Mouse (Mus musculus) liver, embryonic 11.5 days (tissue): ENCODE measurements around the gene Arid3b. TPM values are rescaled to one million over a fixed set of nuclear protein-coding genes. Genes with fewer than 3 reads are reported as not detected.
A peak's percentile ranks its signal among the peaks of the same experiment; 100 is the strongest.

ENCODE experiments used
- ATAC-seq: fragments of 200-750 bp; cut with Nextera tagmentation; replicated peaks from 2 replicates; pipeline ENCODE4 v1.8.0; 2017; ENCODE audit warnings: moderate number of reproducible peaks, mild to moderate bottlenecking, moderate TSS enrichment, moderate library complexity; ENCODE audit not compliant: low FRiP score
- DNase-seq: peaks from one replicate; pipeline ENCODE4 v3.0.0-alpha.2; 2017; ENCODE audit warnings: low spot score
- H3K27ac ChIP-seq: fragments of 300-500 bp; sonication (generic); 2 replicates; pipeline ENCODE4 v1.5.1; 2014; ENCODE audit warnings: mild to moderate bottlenecking, low read depth, low read length, control low read depth
- H3K27me3 ChIP-seq: fragments of 300-500 bp; sonication (generic); replicated peaks from 2 replicates; pipeline ENCODE4 v1.6.1; 2014; ENCODE audit warnings: low read length, mixed read lengths; ENCODE audit not compliant: control insufficient read depth, insufficient read depth
- H3K36me3 ChIP-seq: fragments of 300-500 bp; sonication (generic); 2 replicates; pipeline ENCODE4 v1.6.1; 2014; ENCODE audit warnings: mild to moderate bottlenecking, low read length, moderate library complexity, mixed read lengths; ENCODE audit not compliant: control insufficient read depth, insufficient read depth
- H3K4me1 ChIP-seq: fragments of 300-500 bp; sonication (generic); replicated peaks from 2 replicates; pipeline ENCODE4 v1.6.1; 2014; ENCODE audit warnings: low read length, mixed read lengths; ENCODE audit not compliant: control insufficient read depth, insufficient read depth
- H3K4me2 ChIP-seq: fragments of 300-500 bp; sonication (generic); 2 replicates; pipeline ENCODE4 v1.6.1; 2014; ENCODE audit warnings: mild to moderate bottlenecking, control low read depth, moderate library complexity
- H3K4me3 ChIP-seq: fragments of 300-500 bp; sonication (generic); 2 replicates; pipeline ENCODE4 v1.5.1; 2014; ENCODE audit warnings: low read depth, low read length, control low read depth
- H3K9ac ChIP-seq: fragments of 300-500 bp; sonication (generic); 2 replicates; pipeline ENCODE4 v1.6.1; 2014; ENCODE audit warnings: low read depth, low read length, control low read depth
- H3K9me3 ChIP-seq: fragments of 300-500 bp; sonication (generic); 2 replicates; pipeline ENCODE4 v1.6.1; 2016; ENCODE audit warnings: low read length, inconsistent platforms, mixed read lengths; ENCODE audit not compliant: control insufficient read depth
- WGBS: fragments of 180-500 bp; shearing (Covaris S2); extraction: QIAGEN DNeasy Blood & Tissue Kit; methylation state at CpG from one replicate; pipeline ENCODE4 v1.1.7; 2014; 5-methylcytosine and 5-hydroxymethylcytosine counted together
- polyA plus RNA-seq: library from polyadenylated mRNA; unstranded; fragments of >200 nt; fragmentation: Nextera tagmentation; extraction: Ambion mirVana; gene quantifications from 2 replicates; pipeline ENCODE4 v1.2.1, GENCODE M21; 2014

Arid3b gene
- polyA plus RNA-seq, 1 experiment from 2014 or later, result 20.3 TPM

GRCm38 (mm10) chr9:57867880-57868279 is 31.3 kb upstream of the Arid3b start:
- H3K27me3 ChIP-seq, result no peaks in the 10 kb centered on the region
- DNase-seq (no peak), ATAC-seq (no peak)
- no peak overlapping the region for H3K9ac ChIP-seq
- H3K4me2 ChIP-seq, result no peak overlapping the region
- no peaks in the 10 kb centered on the region for H3K4me1 ChIP-seq
- no peak overlapping the region for H3K4me3 ChIP-seq
- 78% methylated on average over 5 of the region's 5 CpGs for WGBS
- H3K27ac ChIP-seq, result no peak overlapping the region
- no peaks in the 10 kb centered on the region for H3K36me3 ChIP-seq
- H3K9me3 ChIP-seq, result no peaks in the 10 kb centered on the region

GRCm38 (mm10) chr9:57867236-57867635 is 30.6 kb upstream of the Arid3b start:
- Histone ChIP-seq H3K36me3 (no peaks in the 10 kb centered on the region), H3K9me3 (no peaks in the 10 kb centered on the region), H3K4me2 (no peak overlapping the region), H3K4me3 (no peak overlapping the region), H3K27me3 (no peaks in the 10 kb centered on the region), H3K27ac (no peak overlapping the region), H3K9ac (no peak overlapping the region), H3K4me1 (no peaks in the 10 kb centered on the region)
- ATAC-seq, result no peak
- DNase-seq, result peak; percentile 11
- WGBS, result 81% methylated on average over 4 of the region's 4 CpGs

- Histone ChIP-seq H3K27me3 (no peaks in the 10 kb centered on the region), H3K4me2 (no peak overlapping the region), H3K36me3 (no peaks in the 10 kb centered on the region), H3K4me1 (no peaks in the 10 kb centered on the region), H3K9ac (no peak overlapping the region), H3K27ac (no peak overlapping the region), H3K4me3 (no peak overlapping the region), H3K9me3 (no peaks in the 10 kb centered on the region)
- no peak for ATAC-seq
- WGBS, result 79% methylated on average over 7 of the region's 7 CpGs
- no peak for DNase-seq
Measured at GRCm38 (mm10) chr9:57866530-57866929, 29.9 kb upstream of the Arid3b start.

GRCm38 (mm10) chr9:57864336-57864735 is 27.7 kb upstream of the Arid3b start:
- H3K4me2 ChIP-seq, result no peak overlapping the region
- H3K9me3 ChIP-seq, result no peaks in the 10 kb centered on the region
- H3K4me3 ChIP-seq, result no peak overlapping the region
- H3K27ac ChIP-seq, result no peak overlapping the region
- no peak overlapping the region for H3K9ac ChIP-seq
- no peaks in the 10 kb centered on the region for H3K27me3 ChIP-seq
- ATAC-seq (no peak), DNase-seq (no peak)
- no peaks in the 10 kb centered on the region for H3K36me3 ChIP-seq
- no peaks in the 10 kb centered on the region for H3K4me1 ChIP-seq

GRCm38 (mm10) chr9:57861951-57862471 is 25.4 kb upstream of the Arid3b start:
- WGBS, result 50% methylated on average over 9 of the region's 9 CpGs
- H3K27me3 ChIP-seq, result no peaks in the 10 kb centered on the region
- no peak overlapping the region for H3K27ac ChIP-seq
- H3K9ac ChIP-seq, result no peak overlapping the region
- DNase-seq (no peak), ATAC-seq (no peak)
- no peaks in the 10 kb centered on the region for H3K9me3 ChIP-seq
- no peaks in the 10 kb centered on the region for H3K36me3 ChIP-seq
- H3K4me3 ChIP-seq, result no peak overlapping the region
- H3K4me2 ChIP-seq, result no peak overlapping the region
- no peaks in the 10 kb centered on the region for H3K4me1 ChIP-seq

- DNase-seq, result no peak
- no peak overlapping the region for H3K9ac ChIP-seq
- H3K9me3 ChIP-seq, result no peaks in the 10 kb centered on the region
- H3K36me3 ChIP-seq, result no peaks in the 10 kb centered on the region
- no peaks in the 10 kb centered on the region for H3K27me3 ChIP-seq
- no peak overlapping the region for H3K27ac ChIP-seq
- no peak overlapping the region for H3K4me2 ChIP-seq
- no peak overlapping the region for H3K4me3 ChIP-seq
- 81% methylated on average over 2 of the region's 2 CpGs for WGBS
- no peak for ATAC-seq
- H3K4me1 ChIP-seq, result no peaks in the 10 kb centered on the region
Measured at GRCm38 (mm10) chr9:57856456-57856855, 19.9 kb upstream of the Arid3b start.

GRCm38 (mm10) chr9:57854280-57854679 is 17.7 kb upstream of the Arid3b start:
- Histone ChIP-seq H3K27me3 (no peaks in the 10 kb centered on the region), H3K4me1 (no peaks in the 10 kb centered on the region), H3K36me3 (no peaks in the 10 kb centered on the region), H3K9me3 (no peaks in the 10 kb centered on the region), H3K27ac (no peak overlapping the region), H3K4me2 (no peak overlapping the region), H3K9ac (no peak overlapping the region), H3K4me3 (no peak overlapping the region)
- ATAC-seq (no peak), DNase-seq (no peak)

- peaks cover 15% of the 10 kb centered on the region for H3K4me1 ChIP-seq
- no peaks in the 10 kb centered on the region for H3K9me3 ChIP-seq
- no peak overlapping the region for H3K4me3 ChIP-seq
- H3K27me3 ChIP-seq, result no peaks in the 10 kb centered on the region
- H3K36me3 ChIP-seq, result no peaks in the 10 kb centered on the region
- peak overlapping the region; percentile 16 for H3K4me2 ChIP-seq
- DNase-seq (no peak), ATAC-seq (no peak; the same call in 1 of the 2 replicates)
- 0 out of 2 replicates have a peak overlapping the region, but pooled peaks have one; percentile 0 for H3K27ac ChIP-seq
- no peak overlapping the region for H3K9ac ChIP-seq
- 33% methylated on average over 2 of the region's 2 CpGs for WGBS
Measured at GRCm38 (mm10) chr9:57839032-57839431, 2.4 kb upstream of the Arid3b start.

- ATAC-seq, result no peak
- H3K9ac ChIP-seq, result peak overlapping the region; percentile 82
- H3K9me3 ChIP-seq, result no peaks in the 10 kb centered on the region
- peak overlapping the region; percentile 83 for H3K4me3 ChIP-seq
- no peaks in the 10 kb centered on the region for H3K36me3 ChIP-seq
- no peak for DNase-seq
- no peaks in the 10 kb centered on the region for H3K27me3 ChIP-seq
- H3K27ac ChIP-seq, result peak overlapping the region; percentile 76
- H3K4me1 ChIP-seq, result peaks cover 33% of the 10 kb centered on the region
- WGBS, result 1% methylated on average over 21 of the region's 22 CpGs
- peak overlapping the region; percentile 61 for H3K4me2 ChIP-seq
Measured at GRCm38 (mm10) chr9:57835841-57836514, 615 bp downstream of the Arid3b start.
